In genomic region chr16:77643871-77644720, GRCm38 (mm10) we compare ENCODE assay signal across 7 mouse cellular contexts. TPM values are rescaled to one million over a fixed set of nuclear protein-coding genes. Genes with fewer than 3 reads are reported as not detected.
DNase-seq lines count a peak whose midpoint lies in the region; ATAC-seq and TF ChIP-seq lines count a peak whose summit lies in the region.

No protein-coding gene starts in this region.

- intact Hi-C loops in gastrocnemius, adult 2 months (cut with DNase I) = loop anchor here (2.0 to 10.0 kb wide), 2 partner anchors 49 to 109 kb away; no protein-coding TSS in a partner anchor

- H3K27ac ChIP-seq in gastrocnemius, adult 2 months = peak overlapping the region; percentile 86
- H3K27ac ChIP-seq in hindbrain, embryonic 16.5 days (ENCODE audit: low read depth, low read length) = peak overlapping the region; percentile 95
- H3K27ac ChIP-seq in macrophage = peak overlapping the region; percentile 57

- H3K4me2 ChIP-seq in hindbrain, embryonic 16.5 days (ENCODE audit: low read length) = peak overlapping the region; percentile 70

- peak overlapping the region; percentile 81 for H3K4me3 ChIP-seq in gastrocnemius, adult 2 months
- peak overlapping the region; percentile 45 for H3K4me3 ChIP-seq in hindbrain, embryonic 16.5 days (ENCODE audit: low read length)
- peak overlapping the region; percentile 41 for H3K4me3 ChIP-seq in macrophage (ENCODE audit: inconsistent target)

- H3K36me3 ChIP-seq in hindbrain, embryonic 16.5 days (ENCODE audit: control insufficient read depth, insufficient read depth, low read length) = no peaks in the 10 kb centered on the region
- no peaks in the 10 kb centered on the region for H3K36me3 ChIP-seq in macrophage (ENCODE audit: inconsistent target)

- no peak for TF ChIP-seq CTCF in gastrocnemius, adult 2 months (IDR thresholded peaks at IDR 0.05)

- peak; percentile 90 for ATAC-seq in hindbrain, embryonic 16.5 days

- peak overlapping the region; percentile 76 for H3K9ac ChIP-seq in hindbrain, embryonic 16.5 days (ENCODE audit: low read depth, low read length)

- under 1% methylated on average over 31 of the region's 31 CpGs for whole genome bisulfite sequencing in hindbrain, embryonic 16.5 days
- WGBS in macrophage (ENCODE audit: missing documents) = 6% methylated on average over 31 of the region's 31 CpGs

- H3K4me1 ChIP-seq in hindbrain, embryonic 16.5 days (ENCODE audit: control insufficient read depth, insufficient read depth, low read depth, low read length) = peaks cover 13% of the 10 kb centered on the region

- H3K9me3 ChIP-seq in hindbrain, embryonic 16.5 days (ENCODE audit: control insufficient read depth, low read length) = no peaks in the 10 kb centered on the region

- no peaks in the 10 kb centered on the region for H3K27me3 ChIP-seq in hindbrain, embryonic 16.5 days (replicated peaks; ENCODE audit: control insufficient read depth, insufficient read depth, low read length)

- no peaks in the 10 kb centered on the region for H3K79me2 ChIP-seq in macrophage (ENCODE audit: inconsistent target)

- peak; percentile 83 to 89 for DNase-seq in adrenal gland, adult (ENCODE audit: inconsistent age in 2 of 2, low spot score in 1 of 2)
- DNase-seq in cerebellum, postnatal 36 days = peak; percentile 88
- peak; percentile 73 for DNase-seq in gastrocnemius, adult 2 months
- peak; percentile 75 to 87 for DNase-seq in left cerebral cortex, adult 8-10 months (ENCODE audit: low spot score in 2 of 2)
- peak; percentile 83 for DNase-seq in right cerebral cortex, postnatal 14 days

RNA-seq across cellular contexts. Expression of gene Gm11146, which starts 42.2 kb away (rescaled TPM):
- total RNA-seq in gastrocnemius, adult 2 months (2021) = not detected
- polyA plus RNA-seq in hindbrain, embryonic 16.5 days (2015; fragmentation: Nextera tagmentation; extraction: Ambion mirVana) = not detected in 2 replicates
- not detected for total RNA-seq in left cerebral cortex, adult 8-10 months (2022)
- total RNA-seq in macrophage (2018; cell fraction: chromatin; rRNA removed) = not detected
- not detected for total RNA-seq in macrophage (2018; cell fraction: cytosol; rRNA removed)
- total RNA-seq in macrophage (2018; cell fraction: nucleus; rRNA removed) = not detected
- not detected in 3 replicates for polyA plus RNA-seq in macrophage (2018)

Comparison
In these comparisons a context has a peak if more than half of its experiments do, and no peak if none do; other contexts are left out.
1. Peak in every context shown above with its lines: DNase-seq, ATAC-seq, H3K4me3 ChIP-seq and H3K27ac ChIP-seq.